Mouse (Mus musculus) monocyte, adult 2 months (primary cell): Measurements from ENCODE around the gene Ube3c.
"Not testable (repeated sequence)": the region's sequence is repeated elsewhere in the genome, so short reads cannot be mapped to it uniquely, and the experiment has no call there.

Experiments
- DNase-seq, 2 experiments: peaks; one replicate each; pipeline ENCODE4 v3.0.0; 2022; ENCODE audit warnings: low spot score in 2 of 2, low read depth in 1 of 2

Gene Ube3c

DNA sequence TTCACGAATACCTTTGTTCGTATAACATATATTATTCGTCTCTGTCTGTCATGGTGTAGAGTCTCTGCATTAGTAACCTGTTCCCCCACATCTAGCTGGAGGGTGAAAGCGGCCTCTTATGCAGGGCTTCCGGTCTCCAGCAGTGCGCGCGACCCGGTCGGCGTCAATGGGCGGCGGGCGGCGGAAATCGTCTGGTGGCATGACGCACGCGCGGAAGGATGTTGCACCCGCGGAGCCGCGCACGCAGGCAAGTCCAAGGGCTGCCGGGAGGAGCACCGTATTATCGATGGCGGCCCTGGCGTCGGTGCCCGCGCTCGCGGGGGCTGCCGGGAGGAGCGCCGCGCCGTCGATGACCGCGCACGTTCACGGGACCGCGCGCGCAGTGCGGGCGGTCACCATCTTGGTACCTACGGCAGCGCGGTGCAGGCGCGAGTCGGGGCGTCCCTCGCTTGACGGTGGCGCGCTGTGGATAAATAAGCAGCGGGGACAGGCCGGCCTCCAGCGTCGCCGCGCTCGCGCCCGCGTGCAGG lies at the start of gene Ube3c:
Gene Ube3c (plus strand): TSS at position 395 of the 530 bp plus-strand sequence.
- peak; percentile 94 to 96 for DNase-seq

DNA sequence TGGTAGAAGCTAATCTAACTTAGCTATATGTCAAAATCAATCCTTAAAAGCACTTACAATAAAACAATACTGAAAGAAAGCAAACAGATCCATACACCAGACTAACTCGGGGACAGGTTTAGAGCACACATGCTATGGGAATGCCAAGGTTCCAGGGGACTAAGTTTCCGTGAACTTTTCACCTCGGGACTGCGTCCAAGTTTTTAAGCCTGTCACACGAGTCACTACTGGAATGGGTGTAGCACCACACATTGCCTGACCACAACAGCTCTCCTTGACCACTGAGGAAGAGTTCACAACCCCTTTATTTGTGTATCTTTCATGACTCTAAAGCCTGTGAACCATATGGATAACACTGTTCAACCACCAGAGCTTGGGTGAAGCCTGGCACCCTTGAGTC lies 8.9 kb upstream of the Ube3c start:
- DNase-seq, result no peak

GRCm38 (mm10) chr5:29560667-29561066 lies 8.4 kb upstream of the Ube3c start:
- DNase-seq, result no peak

- no peak for DNase-seq
Measured at GRCm38 (mm10) chr5:29569378-29570280, 587 bp downstream of the Ube3c start.

GRCm38 (mm10) chr5:29574286-29574685 lies 5.2 kb downstream of the Ube3c start:
- peak in 1 of 2 experiments; percentile 14 for DNase-seq

- DNase-seq, result no peak
Measured at GRCm38 (mm10) chr5:29575085-29575484, 6.0 kb downstream of the Ube3c start.

- DNase-seq, result no peak
Measured at GRCm38 (mm10) chr5:29577795-29578631, 9.0 kb downstream of the Ube3c start.

DNA sequence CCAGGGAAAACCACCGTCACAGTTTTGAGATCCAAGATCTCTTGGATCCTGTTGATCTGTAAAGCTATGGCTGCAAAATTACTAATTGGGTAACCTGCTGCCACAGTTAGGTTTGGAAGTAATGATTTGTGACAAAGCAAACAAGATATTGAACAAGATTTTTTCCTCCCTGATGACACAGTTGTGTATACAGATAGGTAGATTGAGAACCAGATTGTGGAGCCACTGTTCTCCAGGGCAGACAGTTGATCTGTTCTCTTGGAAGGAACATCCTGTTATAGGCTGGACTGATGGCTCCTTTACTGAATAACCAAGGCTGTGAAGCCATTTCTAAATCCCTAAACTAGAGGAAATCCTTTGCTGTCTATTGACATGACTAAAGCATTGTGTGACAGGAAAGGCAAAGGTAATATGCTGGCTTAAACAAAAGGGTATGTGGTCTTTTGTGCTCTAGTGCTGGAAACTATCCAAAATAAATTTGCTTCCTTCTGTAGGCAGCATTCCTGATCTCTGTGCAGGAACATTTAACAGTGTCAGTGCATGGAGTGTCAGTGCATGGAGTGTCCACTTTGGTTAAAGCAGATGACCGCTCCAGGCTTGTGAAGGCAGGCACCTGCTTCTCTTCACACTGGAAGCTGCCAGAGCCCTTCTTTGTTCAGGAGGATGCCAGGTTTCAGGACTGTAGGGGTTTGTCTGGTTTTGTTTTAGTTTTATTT lies 15.0 kb downstream of the Ube3c start:
- DNase-seq, result no peak

GRCm38 (mm10) chr5:29592161-29592560 lies 23.1 kb downstream of the Ube3c start:
- DNase-seq, result not testable (repeated sequence)

DNA sequence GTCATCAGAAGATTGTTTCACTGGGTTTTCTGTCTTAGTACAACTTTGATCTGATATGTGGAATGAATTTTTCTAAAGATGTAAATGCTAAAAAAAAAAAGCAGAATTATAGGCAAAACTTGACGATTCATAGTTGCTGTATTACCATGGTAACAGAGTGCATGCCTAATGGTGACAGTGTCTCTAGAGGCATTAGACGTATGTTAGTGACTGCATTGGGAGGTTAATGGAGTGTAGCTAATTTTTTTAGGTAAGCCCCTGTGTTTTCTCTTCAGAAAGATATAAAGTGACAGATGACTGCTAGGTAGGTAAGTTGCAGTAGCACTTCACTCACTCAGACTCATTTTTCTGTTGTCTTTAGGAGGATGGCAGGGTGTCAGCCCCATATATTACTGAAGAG lies 37.5 kb downstream of the Ube3c start:
- DNase-seq, result no peak

DNA sequence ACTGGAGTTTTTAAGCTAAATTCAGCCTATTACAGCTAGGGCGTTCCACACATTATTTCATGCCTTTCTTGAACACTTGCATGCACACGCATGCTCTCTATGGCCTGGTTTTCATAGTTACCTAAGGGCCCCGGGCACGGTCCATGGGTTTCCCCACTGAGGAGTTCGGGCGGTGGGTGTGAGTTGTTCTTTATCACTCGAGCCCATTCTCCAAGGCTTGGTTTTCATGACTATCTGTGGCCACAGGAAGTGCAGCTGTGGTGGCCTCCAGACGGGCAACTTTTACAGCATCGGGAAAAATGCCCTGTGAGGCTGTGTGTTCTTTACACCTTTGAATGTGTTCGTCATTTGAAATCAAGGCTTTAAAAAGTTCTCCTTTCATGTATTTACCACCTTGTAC lies 56.6 kb downstream of the Ube3c start:
- DNase-seq, result no peak

GRCm38 (mm10) chr5:29629941-29630340 lies 60.9 kb downstream of the Ube3c start:
- DNase-seq, result no peak

DNA sequence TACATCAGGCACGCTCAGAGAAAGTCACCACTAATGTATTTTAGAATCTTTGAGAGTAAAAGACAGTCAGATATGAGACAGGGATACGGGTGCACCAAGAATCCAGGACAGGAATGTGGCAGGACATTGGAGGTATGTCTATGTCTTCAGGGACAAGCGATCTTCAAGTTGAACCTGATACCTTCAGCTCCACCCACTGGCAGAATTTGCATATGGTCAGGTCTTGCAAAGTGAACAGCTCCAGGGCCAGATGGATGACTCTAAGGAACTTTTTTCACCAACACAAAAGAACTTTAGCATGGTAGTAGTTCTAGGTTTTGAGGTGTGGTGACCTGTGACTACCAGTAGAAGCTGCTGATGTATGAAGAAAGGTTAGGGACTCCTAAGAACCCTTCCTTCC lies 62.7 kb downstream of the Ube3c start:
- DNase-seq, result no peak

GRCm38 (mm10) chr5:29636298-29636697 lies 67.3 kb downstream of the Ube3c start:
- DNase-seq, result no peak

GRCm38 (mm10) chr5:29636884-29637283 lies 67.8 kb downstream of the Ube3c start:
- DNase-seq, result no peak

GRCm38 (mm10) chr5:29641124-29641884 lies 72.3 kb downstream of the Ube3c start:
- no peak for DNase-seq

DNA sequence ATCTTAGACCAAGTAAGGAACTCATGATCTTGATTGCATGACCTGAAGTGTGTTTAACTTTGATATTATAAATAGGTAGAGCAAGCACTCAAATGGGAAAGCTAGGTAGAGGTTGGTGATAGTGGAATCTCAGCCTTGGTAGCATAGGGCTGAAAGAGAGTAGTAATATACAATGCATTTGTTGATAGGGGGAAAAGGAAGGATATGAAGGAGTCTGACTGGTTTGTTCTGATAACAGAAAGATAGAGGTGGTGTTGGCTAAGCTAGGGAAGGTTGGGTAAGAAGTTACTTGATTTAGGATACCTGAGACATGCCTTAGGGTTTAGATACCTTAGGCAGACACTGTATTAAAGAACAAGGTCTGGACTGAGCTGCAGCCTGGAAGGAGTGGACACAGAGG lies 82.7 kb downstream of the Ube3c start:
- DNase-seq, result no peak

DNA sequence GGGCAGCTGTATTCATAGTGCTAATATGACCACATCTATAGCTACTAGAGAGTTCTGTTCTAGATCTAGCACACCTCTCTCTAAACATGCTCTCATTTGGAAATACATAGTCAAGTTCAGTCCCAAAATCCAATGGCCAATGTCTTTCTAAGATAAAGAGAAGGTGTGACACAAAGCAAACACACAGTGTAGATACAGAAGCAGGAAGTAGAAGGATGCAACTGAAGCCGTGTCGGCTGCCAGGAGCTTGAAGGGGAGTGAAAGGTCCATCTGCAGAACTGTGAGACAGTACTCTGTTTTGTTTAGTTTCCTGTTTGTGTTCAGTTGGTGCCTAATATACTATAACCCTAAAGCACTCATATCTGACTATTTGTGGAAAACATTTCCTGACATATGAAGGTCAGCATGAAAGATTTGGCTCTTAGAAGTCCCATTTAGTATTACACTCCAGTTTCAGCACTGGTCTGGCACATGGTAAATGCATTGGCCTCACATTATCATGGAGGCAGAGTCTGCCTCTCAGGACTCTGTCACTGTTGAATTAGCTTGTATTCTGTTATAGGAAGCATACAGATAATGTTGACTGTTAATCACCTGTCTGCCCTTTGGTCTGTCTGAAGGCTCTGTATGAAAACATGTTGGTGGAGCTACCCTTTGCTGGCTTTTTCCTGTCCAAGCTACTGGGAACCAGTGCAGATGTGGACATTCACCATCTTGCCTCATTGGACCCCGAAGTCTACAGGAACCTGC lies 88.7 kb downstream of the Ube3c start:
- no peak for DNase-seq

GRCm38 (mm10) chr5:29661246-29661645 lies 92.2 kb downstream of the Ube3c start:
- DNase-seq, result not testable (repeated sequence)

DNA sequence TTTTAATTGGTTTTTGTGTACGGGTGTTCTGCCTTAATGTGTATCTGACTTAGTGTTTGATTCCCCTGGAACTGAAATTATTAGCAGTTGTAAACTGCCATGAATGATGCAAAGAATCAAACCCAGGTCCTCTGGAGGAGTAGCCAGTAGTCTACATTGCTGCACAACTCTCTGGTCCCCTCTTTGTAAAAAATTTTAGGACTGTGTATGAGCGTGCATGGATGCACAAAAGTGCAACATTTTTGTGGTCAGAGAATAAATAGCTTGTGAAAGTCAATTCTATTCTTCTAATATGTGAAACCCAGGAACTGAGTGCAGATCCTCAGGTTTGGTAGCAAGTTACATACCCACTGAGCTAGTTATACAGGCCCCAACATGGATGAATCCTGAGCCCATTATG lies 96.3 kb downstream of the Ube3c start:
- DNase-seq, result no peak
